Mouse (Mus musculus) ES-Bruce4 (cell line): ENCODE measurements around the gene Sez6l.

Experiments
- CTCF ChIP-seq: IDR thresholded peaks from one replicate; pipeline ENCODE4 v1.8.1; 2011; ENCODE audit warnings: low read depth, low read length
- EP300 ChIP-seq: IDR thresholded peaks from 2 replicates; pipeline ENCODE4 v1.6.1; 2011; ENCODE audit warnings: low read depth, low read length; ENCODE audit not compliant: insufficient read depth
- POLR2A ChIP-seq: IDR thresholded peaks from one replicate; pipeline ENCODE4 v1.8.1; 2011; ENCODE audit warnings: low read length; ENCODE audit not compliant: insufficient read depth

DNA sequence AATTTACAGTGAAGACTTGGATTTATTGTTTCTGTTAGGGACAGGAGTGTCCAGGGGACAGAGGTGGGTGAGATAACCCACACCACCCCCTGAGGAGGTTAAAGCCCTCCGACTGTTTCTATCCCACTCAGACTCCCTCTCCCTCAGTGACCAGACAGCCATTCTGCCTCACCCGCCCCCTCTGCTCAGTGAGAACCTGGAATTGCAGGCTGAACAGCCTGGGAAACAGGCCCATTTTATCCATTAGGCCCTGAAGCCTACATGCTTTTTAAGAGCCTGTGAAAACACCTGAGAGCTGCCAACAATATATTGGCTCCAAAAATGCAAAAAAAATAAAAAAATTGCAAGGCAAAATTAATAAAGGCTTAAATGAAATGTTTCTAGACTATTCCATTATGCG is 20.3 kb downstream of the Sez6l start:
- TF ChIP-seq CTCF, result no peak
- no peak for TF ChIP-seq POLR2A
- TF ChIP-seq EP300, result no peak
